Mouse (Mus musculus) kidney, embryonic 15.5 days (tissue): ENCODE measurements around the gene Il23r. TPM values are rescaled to one million over a fixed set of nuclear protein-coding genes. Genes with fewer than 3 reads are reported as not detected.
"Not testable (repeated sequence)": the region's sequence is repeated elsewhere in the genome, so short reads cannot be mapped to it uniquely, and the experiment has no call there.

Experiments
- ATAC-seq: fragments of 200-750 bp; cut with Nextera tagmentation; replicated peaks from 2 replicates; pipeline ENCODE4 v1.8.0; 2017; ENCODE audit warnings: moderate TSS enrichment; ENCODE audit not compliant: low FRiP score
- H3K27ac ChIP-seq: fragments of 300-500 bp; sonication (generic); 2 replicates; pipeline ENCODE4 v1.5.1; 2015; ENCODE audit warnings: mild to moderate bottlenecking, inconsistent platforms
- H3K27me3 ChIP-seq: fragments of 300-500 bp; sonication (generic); 2 replicates; pipeline ENCODE4 v1.6.1; 2015; ENCODE audit warnings: inconsistent platforms
- H3K36me3 ChIP-seq: fragments of 300-500 bp; sonication (generic); 2 replicates; pipeline ENCODE4 v1.6.1; 2015; ENCODE audit warnings: inconsistent platforms
- H3K4me1 ChIP-seq: fragments of 300-500 bp; sonication (generic); 2 replicates; pipeline ENCODE4 v1.6.1; 2015; ENCODE audit warnings: inconsistent platforms
- H3K4me2 ChIP-seq: fragments of 300-500 bp; sonication (generic); 2 replicates; pipeline ENCODE4 v1.6.1; 2015; ENCODE audit warnings: moderate library complexity, mild to moderate bottlenecking, inconsistent platforms
- H3K4me3 ChIP-seq: fragments of 300-500 bp; sonication (generic); replicated peaks from 2 replicates; pipeline ENCODE4 v1.5.1; 2015; ENCODE audit warnings: mild to moderate bottlenecking, inconsistent platforms
- H3K9ac ChIP-seq: fragments of 300-500 bp; sonication (generic); 2 replicates; pipeline ENCODE4 v1.6.1; 2015; ENCODE audit warnings: mild to moderate bottlenecking, inconsistent platforms
- H3K9me3 ChIP-seq: fragments of 300-500 bp; sonication (generic); replicated peaks from 2 replicates; pipeline ENCODE4 v1.6.1; 2016; ENCODE audit warnings: inconsistent platforms
- WGBS: fragments of 180-500 bp; shearing (Covaris S2); methylation state at CpG from one replicate; pipeline ENCODE4 v1.1.7; 2015; ENCODE audit warnings: mixed read lengths; 5-methylcytosine and 5-hydroxymethylcytosine counted together
- polyA plus RNA-seq: library from polyadenylated mRNA; unstranded; fragments of >200 nt; fragmentation: Nextera tagmentation; extraction: Ambion mirVana; gene quantifications from 2 replicates; pipeline ENCODE4 v1.2.1, GENCODE M21; 2015

Il23r gene
- polyA plus RNA-seq, result not detected in 2 replicates

GRCm38 (mm10) chr6:67491755-67492154 is at the start of gene Il23r:
Gene Il23r (minus strand): TSS chr6:67491855.
- H3K27ac ChIP-seq, result no peak within 1 kb of the TSS
- H3K4me2 ChIP-seq, result no peak within 1 kb of the TSS
- H3K4me3 ChIP-seq, result no peak within 1 kb of the TSS
- ATAC-seq, result no peak
- no peaks in the 10 kb centered on the region for H3K4me1 ChIP-seq
- H3K9ac ChIP-seq, result no peak within 1 kb of the TSS
- H3K27me3 ChIP-seq, result no peaks in the 10 kb centered on the region
- H3K9me3 ChIP-seq, result no peaks in the 10 kb centered on the region
- WGBS, result 83% methylated on average over 2 of the region's 2 CpGs
- no peaks in the 10 kb centered on the region for H3K36me3 ChIP-seq

GRCm38 (mm10) chr6:67535777-67536054 is 44.1 kb upstream of the Il23r start, which contains the start of gene Tacstd2:
Gene Tacstd2 (minus strand): TSS chr6:67535796.
- H3K27me3 ChIP-seq, result peaks cover 64% of the 10 kb centered on the region
- peak within 1 kb of the TSS; percentile 23; the same call in 1 of the 2 replicates for H3K9ac ChIP-seq
- peak within 1 kb of the TSS; percentile 74 for H3K27ac ChIP-seq

GRCm38 (mm10) chr6:67535005-67535776 is 43.5 kb upstream of the Il23r start:
- Histone ChIP-seq H3K27me3 (peaks cover 64% of the 10 kb centered on the region), H3K4me1 (peaks cover 27% of the 10 kb centered on the region), H3K27ac (peak overlapping the region; percentile 74), H3K9ac (peak overlapping the region; percentile 23; the same call in 1 of the 2 replicates), H3K9me3 (no peaks in the 10 kb centered on the region), H3K36me3 (no peaks in the 10 kb centered on the region), H3K4me2 (peak overlapping the region; percentile 84), H3K4me3 (peak overlapping the region; percentile 46)
- ATAC-seq, result peak; percentile 58
- WGBS, result 3% methylated on average over 62 of the region's 62 CpGs

More at GRCm38 (mm10) chr6:67535777-67536054, 44.1 kb upstream of the Il23r start, which contains the start of gene Tacstd2:
- peaks cover 27% of the 10 kb centered on the region for H3K4me1 ChIP-seq
- no peaks in the 10 kb centered on the region for H3K9me3 ChIP-seq
- peak within 1 kb of the TSS; percentile 46 for H3K4me3 ChIP-seq
- H3K4me2 ChIP-seq, result peak within 1 kb of the TSS; percentile 84
- 6% methylated on average over 7 of the region's 8 CpGs for WGBS
- ATAC-seq, result peak; percentile 37
- H3K36me3 ChIP-seq, result no peaks in the 10 kb centered on the region

DNA sequence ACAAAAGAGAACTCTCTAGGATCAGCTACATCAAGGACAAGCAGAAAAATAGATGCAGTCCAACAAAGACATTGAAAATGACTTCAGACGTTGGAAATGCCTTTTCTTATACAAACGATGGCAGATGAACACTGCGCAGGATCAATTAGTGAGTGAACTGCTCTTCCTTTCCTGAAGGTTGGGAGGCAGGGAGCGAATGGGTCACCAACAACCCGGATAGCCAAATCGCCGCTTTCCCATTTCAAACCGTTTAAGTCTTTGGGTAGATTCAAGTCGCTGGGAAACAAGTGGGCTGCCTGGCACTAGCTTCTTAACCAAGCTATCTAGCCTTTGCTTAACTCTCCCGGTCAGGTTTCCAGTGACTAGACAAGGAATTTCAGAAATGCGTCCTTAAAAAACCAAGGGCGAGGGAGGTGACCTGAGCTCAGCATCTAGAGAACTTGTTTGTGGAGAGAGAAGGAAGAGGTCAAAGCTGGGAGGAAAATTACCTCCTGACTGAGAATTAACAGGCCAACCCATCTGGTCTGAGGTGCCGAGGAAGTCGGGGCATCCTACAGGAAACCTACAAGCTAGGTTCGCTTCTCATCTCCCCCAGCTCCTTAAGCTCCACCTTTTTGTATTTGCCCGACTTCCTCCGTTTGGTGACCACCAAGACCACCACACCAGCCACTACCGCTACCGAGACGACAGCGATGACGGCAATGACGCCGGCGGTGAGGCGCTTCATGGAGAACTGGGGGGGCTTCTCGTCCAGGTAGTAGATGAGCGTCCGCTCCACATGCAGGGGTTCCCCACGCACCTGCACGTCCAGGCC is 42.7 kb upstream of the Il23r start:
- Histone ChIP-seq H3K4me2 (peak overlapping the region; percentile 84), H3K4me1 (peaks cover 27% of the 10 kb centered on the region), H3K27me3 (peaks cover 64% of the 10 kb centered on the region), H3K4me3 (peak overlapping the region; percentile 46), H3K9ac (peak overlapping the region; percentile 23; the same call in 1 of the 2 replicates), H3K27ac (peak overlapping the region; percentile 74), H3K36me3 (no peaks in the 10 kb centered on the region), H3K9me3 (no peaks in the 10 kb centered on the region)
- no peak for ATAC-seq
- 8% methylated on average over 31 of the region's 31 CpGs for WGBS

DNA sequence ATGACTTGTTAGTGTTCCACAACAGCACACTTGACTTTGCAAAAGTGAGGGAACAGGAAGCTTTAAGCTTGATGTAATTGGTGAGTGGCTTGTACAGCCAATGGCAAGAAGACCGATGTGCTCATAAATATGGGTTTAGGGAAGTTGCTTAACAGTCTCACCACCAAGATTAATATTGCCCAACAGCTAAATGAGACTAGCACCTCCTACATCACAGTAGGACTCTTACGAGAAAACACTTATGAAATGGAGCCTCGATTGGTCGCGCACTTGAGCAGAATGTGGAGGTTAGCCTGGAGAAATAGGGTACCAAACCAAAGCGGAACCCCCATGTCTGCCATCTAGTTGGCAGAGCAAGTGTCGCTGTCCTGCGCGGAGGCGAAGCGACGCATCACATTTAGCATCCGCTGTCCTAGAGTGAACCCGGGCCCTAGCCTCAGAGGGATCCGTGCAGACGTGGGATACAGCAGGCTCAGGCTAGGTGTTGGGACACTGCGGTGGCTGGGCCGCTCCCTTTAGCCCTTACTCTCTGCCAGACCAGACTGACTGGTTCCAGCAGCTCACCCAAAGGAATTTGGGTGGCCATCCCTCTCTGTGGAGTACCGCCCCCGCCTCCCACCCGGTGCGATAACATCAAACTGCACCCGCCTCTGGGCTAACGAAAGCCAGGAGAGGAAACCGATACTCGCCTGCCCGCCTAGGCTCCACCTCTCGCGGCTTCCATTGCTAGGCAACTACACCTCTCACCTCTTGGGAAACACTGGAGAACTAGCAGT is 41.2 kb upstream of the Il23r start:
- Histone ChIP-seq H3K9ac (no peak overlapping the region), H3K27me3 (peaks cover 64% of the 10 kb centered on the region), H3K27ac (peak overlapping the region; percentile 85), H3K36me3 (no peaks in the 10 kb centered on the region), H3K4me3 (peak overlapping the region; percentile 27), H3K4me1 (peaks cover 27% of the 10 kb centered on the region), H3K9me3 (no peaks in the 10 kb centered on the region), H3K4me2 (peak overlapping the region; percentile 84)
- WGBS, result 7% methylated on average over 29 of the region's 29 CpGs
- peak; percentile 80 for ATAC-seq

- no peaks in the 10 kb centered on the region for H3K9me3 ChIP-seq
- ATAC-seq, result no peak
- H3K36me3 ChIP-seq, result no peaks in the 10 kb centered on the region
- H3K4me1 ChIP-seq, result peaks cover 27% of the 10 kb centered on the region
- H3K27me3 ChIP-seq, result peaks cover 56% of the 10 kb centered on the region
- WGBS, result 59% methylated on average over 7 of the region's 7 CpGs
- H3K4me2 ChIP-seq, result no peak overlapping the region
- H3K9ac ChIP-seq, result no peak overlapping the region
- peak overlapping the region; percentile 85 for H3K27ac ChIP-seq
- H3K4me3 ChIP-seq, result no peak overlapping the region
Observed at GRCm38 (mm10) chr6:67531822-67532162, 40.1 kb upstream of the Il23r start.

DNA sequence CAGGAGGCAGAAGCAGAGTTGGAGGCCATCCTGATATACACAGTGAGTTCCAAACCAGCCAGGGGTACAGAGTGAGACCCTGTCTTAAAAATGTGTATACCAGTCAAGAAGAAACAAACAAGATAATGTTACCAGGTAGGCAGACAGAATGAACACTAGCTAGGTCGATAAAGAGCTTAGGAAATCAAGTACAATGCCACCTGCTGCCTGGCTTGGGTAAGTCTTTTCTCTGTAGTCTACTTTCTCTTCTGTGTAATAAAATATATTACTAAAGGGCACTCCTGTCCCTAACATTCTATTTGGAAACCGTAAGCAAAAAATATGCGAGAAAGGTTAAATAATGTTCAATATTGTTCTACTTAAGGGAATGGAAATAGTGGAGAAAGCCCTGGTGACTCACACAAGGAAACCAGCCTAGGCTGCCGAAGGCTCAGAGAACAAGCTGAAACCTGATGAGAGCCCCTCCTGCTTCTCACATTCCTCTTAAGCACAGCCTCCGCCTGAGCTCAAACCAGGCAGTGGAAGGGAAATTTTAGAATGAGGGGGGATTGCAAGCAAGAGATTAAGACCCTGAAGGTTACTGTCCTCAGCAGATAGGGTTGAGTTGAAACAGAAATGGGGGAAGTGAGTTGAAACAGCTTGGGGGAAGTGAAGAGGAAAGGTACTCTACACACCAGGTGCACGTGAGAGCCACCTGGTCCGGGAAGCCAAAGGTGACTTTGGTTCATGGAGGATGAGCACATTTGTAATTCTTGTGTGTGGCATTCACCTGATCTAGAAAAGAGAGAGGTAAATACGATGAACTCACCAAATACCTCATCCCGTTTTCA is 39.6 kb upstream of the Il23r start:
- Histone ChIP-seq H3K4me1 (peaks cover 27% of the 10 kb centered on the region), H3K27ac (peak overlapping the region; percentile 85), H3K9me3 (no peaks in the 10 kb centered on the region), H3K27me3 (peaks cover 51% of the 10 kb centered on the region), H3K4me3 (no peak overlapping the region), H3K4me2 (no peak overlapping the region), H3K36me3 (no peaks in the 10 kb centered on the region), H3K9ac (no peak overlapping the region)
- 48% methylated on average over 9 of the region's 9 CpGs for WGBS
- ATAC-seq, result peak; percentile 48; the same call in 1 of the 2 replicates

DNA sequence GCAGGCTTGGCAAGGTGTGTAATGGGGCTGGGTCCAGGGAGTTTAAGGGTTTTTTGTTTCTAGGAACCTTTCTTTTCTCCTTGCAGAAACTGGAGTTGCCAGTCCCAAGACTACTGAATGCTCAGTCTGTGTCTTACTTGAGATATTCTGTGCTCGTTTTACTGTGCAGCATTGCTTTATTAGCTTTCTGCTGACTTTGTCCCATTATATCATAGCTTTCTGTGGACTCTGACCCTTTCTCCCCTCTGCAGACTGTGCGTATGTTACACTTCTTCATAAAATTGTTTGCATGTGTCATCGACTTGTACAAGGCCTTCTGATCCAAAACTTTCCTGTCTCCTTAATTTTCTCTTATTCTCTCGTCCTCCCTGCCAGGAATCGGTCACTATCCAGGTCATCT is 34.7 kb upstream of the Il23r start:
- Histone ChIP-seq H3K27ac (no peak overlapping the region), H3K4me3 (no peak overlapping the region), H3K27me3 (0 out of 2 replicates have a peak, but pooled peaks cover 2% of the 10 kb centered on the region), H3K4me1 (0 out of 2 replicates have a peak, but pooled peaks cover under 1% of the 10 kb centered on the region), H3K9ac (no peak overlapping the region), H3K4me2 (no peak overlapping the region), H3K9me3 (no peaks in the 10 kb centered on the region), H3K36me3 (no peaks in the 10 kb centered on the region)
- 88% methylated on average over 5 of the region's 5 CpGs for WGBS
- no peak for ATAC-seq

DNA sequence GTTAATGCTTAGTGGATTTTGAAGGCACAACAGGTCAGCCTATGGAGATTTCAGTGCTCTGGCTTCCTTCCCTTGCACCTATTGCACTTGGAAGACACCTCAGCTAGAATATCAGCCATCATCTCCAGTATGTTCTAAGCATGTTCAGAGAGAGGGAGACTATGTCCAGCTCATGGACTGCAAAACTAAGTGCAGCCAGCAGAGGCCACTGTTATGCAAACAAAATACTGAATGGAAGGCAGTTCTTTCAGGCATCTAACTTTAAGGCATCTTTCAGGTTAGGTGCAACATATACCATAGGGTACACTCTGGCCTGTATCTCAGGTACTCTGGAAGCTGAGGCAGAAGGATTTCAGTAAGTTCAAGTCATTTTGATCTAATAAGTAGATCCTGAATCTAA is 19.1 kb upstream of the Il23r start:
- no peak overlapping the region for H3K4me3 ChIP-seq
- H3K36me3 ChIP-seq, result no peaks in the 10 kb centered on the region
- no peaks in the 10 kb centered on the region for H3K9me3 ChIP-seq
- no peaks in the 10 kb centered on the region for H3K4me1 ChIP-seq
- ATAC-seq, result peak; percentile 52; the same call in 1 of the 2 replicates
- H3K9ac ChIP-seq, result no peak overlapping the region
- H3K27me3 ChIP-seq, result no peaks in the 10 kb centered on the region
- H3K27ac ChIP-seq, result no peak overlapping the region
- no peak overlapping the region for H3K4me2 ChIP-seq

- not testable (repeated sequence) for H3K27me3 ChIP-seq, H3K4me1 ChIP-seq, H3K36me3 ChIP-seq, H3K4me3 ChIP-seq, H3K4me2 ChIP-seq, H3K9me3 ChIP-seq, H3K27ac ChIP-seq, H3K9ac ChIP-seq
- 93% methylated on average over 2 of the region's 6 CpGs for WGBS
- peak; percentile 70; the same call in 1 of the 2 replicates for ATAC-seq
Observed at GRCm38 (mm10) chr6:67501938-67502337, 10.3 kb upstream of the Il23r start.

DNA sequence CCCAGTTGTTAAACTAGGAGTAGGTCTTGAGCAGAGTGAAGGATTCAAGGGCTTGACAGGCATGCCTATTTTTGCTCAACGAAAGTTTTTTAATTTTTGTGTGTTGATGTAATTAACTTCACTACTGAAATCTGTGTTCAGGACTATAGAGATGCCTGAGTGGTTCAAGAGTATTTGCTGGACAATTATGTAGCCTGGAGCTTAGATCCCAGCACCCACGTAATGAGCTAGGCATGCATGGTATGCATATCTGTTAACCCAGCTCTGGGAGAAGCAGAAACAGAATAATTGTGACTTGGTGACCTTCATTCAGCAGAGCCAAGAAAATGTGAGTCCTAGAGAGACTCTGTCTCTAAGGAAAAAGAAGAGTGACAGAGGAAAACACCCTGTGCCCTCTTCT is 10.6 kb downstream of the Il23r start:
- H3K9me3 ChIP-seq, result no peaks in the 10 kb centered on the region
- no peaks in the 10 kb centered on the region for H3K4me1 ChIP-seq
- H3K36me3 ChIP-seq, result no peaks in the 10 kb centered on the region
- no peak overlapping the region for H3K27ac ChIP-seq
- no peak overlapping the region for H3K4me2 ChIP-seq
- peak; percentile 77 for ATAC-seq
- H3K27me3 ChIP-seq, result no peaks in the 10 kb centered on the region
- no peak overlapping the region for H3K9ac ChIP-seq
- WGBS, result 70% methylated on average over 2 of the region's 2 CpGs
- H3K4me3 ChIP-seq, result no peak overlapping the region
